Mouse (Mus musculus): ENCODE results near the gene Hira.
A peak's percentile ranks its signal among the peaks of the same experiment; 100 is the strongest.

DNA sequence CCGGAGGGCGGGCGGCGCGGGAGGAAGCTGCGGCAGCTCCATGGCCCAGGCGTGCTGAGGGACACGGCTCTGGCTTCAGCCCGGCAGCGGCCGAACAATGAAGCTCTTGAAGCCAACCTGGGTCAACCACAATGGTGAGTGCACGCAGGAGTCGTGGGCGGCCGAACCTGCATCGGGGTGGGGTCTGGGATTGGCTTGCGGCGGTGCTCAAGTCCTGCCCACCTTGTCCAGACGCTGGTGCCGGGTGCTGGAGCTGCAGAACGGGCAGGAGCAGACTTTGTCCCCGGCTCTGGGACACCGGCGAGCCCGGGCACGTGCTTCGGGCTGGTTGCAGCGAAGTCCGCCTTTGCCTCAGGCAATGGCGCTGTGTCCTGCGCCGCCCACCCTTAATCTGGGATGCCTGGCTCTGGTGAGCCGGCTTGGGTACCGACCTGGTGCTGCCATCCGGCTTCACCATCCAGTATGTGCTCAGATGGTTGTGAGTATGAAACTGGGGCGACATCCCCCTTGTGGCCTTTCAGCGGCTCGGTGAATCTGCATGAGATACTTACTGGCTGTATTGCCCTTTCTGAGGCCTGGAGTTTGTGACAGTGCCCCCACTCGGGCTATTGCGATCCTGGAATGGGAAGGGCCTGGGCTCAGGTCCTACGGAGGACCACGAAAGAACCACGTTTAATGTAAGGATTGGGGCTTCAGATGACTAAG lies 701 bp downstream of the Hira start:
- TF ChIP-seq CTCF (conservative IDR thresholded peaks at IDR 0.05; ENCODE audit: low read length), result peak; percentile 13; the same call in 1 of the 2 replicates
- no peak for TF ChIP-seq POU5F1 (IDR thresholded peaks at IDR 0.05; ENCODE audit: borderline replicate concordance, low read length)

All from E14TG2a.4 (cell line).